Mouse (Mus musculus) B cell, adult 67 days (primary cell): ENCODE measurements around the gene Olfr591. TPM values are rescaled to one million over a fixed set of nuclear protein-coding genes. Genes with fewer than 3 reads are reported as not detected.

Experiments
- total RNA-seq, 2 experiments: library from RNA; stranded (reverse); gene quantifications; 4 replicates each; pipeline ENCODE4 v1.2.4; 2023

Olfr591 gene
- total RNA-seq, result not detected

DNA sequence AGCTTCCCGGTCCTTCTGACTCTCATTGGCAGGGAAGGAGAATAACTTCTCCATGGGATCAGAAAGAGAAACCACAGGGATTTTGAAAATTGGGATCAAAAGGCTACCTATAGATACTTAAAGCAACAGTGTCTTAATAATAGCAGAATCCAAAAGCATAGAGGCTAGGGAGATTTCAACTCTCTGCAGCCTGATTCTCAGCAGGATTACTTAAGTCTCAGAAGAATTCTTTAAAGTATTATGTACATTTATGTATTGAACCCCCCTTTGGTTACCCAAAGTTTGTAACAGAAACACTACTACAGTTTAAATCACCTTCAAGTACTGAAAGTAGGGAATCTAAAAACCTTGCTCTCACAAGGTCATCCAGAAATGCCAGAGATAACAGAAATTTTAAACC, at the start of gene Olfr591:
Gene Olfr591, minus strand, starts transcription at position 101 of the 400 bp plus-strand sequence.

DNA sequence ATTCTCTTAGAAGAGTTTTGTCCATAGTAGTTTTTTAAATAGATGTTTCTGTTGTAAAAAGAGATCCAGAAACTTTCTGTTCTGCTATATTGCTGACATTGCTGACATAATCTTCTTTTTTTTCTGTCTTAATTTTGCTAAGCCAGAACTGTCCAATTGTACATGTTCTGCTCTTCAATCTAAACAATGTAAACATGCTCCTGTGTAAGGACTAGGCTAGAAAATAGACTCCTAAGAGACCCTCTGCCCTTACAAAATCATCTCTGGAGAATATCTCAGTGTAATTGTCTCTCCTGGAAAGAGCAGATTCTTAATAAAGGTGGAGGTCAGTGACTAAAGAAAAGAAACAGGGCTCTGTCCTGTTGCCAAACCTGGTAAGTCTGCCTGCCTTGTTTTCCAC, 38.6 kb upstream of the Olfr591 start, which contains the start of gene Olfr594:
Gene Olfr594, plus strand, starts transcription at position 301 of the 400 bp plus-strand sequence.

DNA sequence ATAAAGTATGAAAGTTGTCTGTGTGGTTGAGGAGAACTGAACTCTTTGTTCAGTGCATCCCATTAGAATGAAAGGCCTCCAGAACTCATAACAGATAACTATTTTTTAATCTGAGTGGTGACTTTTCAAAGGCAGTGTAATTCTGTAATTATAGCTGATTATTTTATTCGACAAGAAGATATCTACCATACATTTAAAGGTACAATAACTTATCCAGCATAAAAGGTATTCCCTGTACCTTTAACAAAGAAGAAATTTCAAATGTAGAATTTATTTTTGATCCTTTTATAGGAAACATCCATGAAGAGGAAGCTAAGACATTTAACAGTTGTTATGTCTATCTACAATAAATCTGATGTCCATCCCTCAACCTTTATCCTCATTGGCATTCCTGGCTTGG, 33.4 kb upstream of the Olfr591 start, which contains the start of gene Olfr593:
Gene Olfr593, plus strand, starts transcription at position 301 of the 400 bp plus-strand sequence.

DNA sequence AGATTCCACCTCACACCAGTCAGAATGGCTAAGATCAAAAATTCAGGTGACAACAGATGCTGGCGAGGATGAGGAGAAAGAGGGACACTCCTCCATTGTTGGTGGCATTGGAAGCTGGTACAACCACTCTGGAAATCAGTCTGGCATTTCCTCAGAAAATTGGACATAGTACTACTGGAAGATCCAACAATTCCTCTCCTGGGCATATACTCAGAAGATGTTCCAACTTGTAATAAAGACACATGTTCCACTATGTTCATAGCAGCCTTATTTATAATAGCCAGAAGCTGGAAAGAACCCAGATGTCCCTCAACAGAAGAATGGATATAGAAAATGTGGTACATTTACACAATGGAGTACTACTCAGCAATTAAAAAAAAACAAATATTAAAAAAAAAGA, 6.4 kb upstream of the Olfr591 start, which contains the start of gene Olfr592:
Gene Olfr592, plus strand, starts transcription at position 301 of the 400 bp plus-strand sequence.

DNA sequence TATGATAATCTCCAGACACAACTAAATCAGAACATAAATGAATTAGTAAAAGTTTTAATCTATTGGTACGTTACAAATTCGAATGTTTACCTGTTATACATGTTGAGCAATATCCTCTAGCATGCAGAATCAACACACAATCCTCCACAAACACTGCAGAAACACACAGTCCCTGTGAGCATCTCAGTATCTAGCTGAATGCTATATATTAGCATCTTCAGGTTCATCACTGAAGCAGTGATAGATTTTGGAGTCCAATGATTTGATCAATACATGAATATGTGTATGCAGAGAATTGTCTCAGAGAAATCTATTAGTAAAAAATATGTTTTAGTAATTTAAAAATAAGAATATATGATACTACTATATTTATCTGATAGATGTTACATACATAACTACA, 21.9 kb downstream of the Olfr591 start, which contains the start of gene Olfr589:
Gene Olfr589, minus strand, starts transcription at position 101 of the 400 bp plus-strand sequence.

DNA sequence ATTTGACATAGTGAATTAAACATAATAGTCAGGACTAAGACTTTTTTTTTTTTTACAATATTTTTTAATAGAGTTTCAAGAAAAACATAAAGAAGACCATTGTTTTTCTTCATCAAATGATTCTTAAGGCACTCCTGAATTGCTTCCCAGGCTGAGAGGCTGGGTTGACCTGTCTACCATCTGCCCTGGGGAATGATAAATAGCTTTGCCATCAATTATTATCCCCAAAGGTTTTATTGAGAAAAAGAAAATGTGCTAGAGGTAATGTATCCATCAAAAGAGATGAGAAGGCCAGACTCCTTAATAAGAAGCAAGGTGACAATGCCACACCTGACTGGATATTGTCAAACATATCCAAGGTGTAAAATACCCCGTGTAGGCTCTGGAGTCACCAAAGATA, 37.6 kb downstream of the Olfr591 start, which contains the start of gene Olfr588-ps1:
Gene Olfr588-ps1, plus strand, starts transcription at position 301 of the 400 bp plus-strand sequence.

DNA sequence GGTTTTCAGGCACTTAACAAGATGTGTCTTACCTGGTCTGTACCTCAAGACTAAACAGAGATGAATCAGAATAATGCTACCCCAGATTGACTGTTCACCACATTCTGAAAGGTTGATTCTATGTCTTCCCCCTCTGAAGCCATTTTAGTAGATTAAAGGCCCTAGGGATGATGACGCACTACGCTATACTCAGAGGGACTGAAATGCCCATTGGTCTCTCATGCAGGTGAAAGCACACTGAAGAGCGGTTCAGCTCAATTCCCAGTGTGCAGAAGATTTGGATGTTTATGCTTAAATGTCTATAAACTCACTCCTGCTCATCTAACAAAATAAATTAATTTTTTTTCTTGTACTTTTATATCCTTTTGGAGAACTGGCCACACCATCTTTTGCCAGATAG, 52.6 kb downstream of the Olfr591 start, which contains the start of gene Olfr586:
Gene Olfr586, minus strand, starts transcription at position 101 of the 400 bp plus-strand sequence.

Other genes with a start within 250 kb of the Olfr591 start
- not detected for gene Olfr573-ps1, start 235.8 kb downstream of the Olfr591 start, total RNA-seq
- not detected for gene Olfr574, start 229.9 kb downstream of the Olfr591 start, total RNA-seq
- gene Olfr575, start 219.6 kb downstream of the Olfr591 start, total RNA-seq, result not detected
- gene Olfr576, start 215.7 kb downstream of the Olfr591 start, total RNA-seq, result not detected
- gene Olfr577, start 202.4 kb downstream of the Olfr591 start, total RNA-seq, result not detected
- gene Olfr578, start 189.0 kb downstream of the Olfr591 start, total RNA-seq, result not detected
- not detected for gene Olfr582, start 140.3 kb downstream of the Olfr591 start, total RNA-seq
- not detected for gene Olfr583, start 127.0 kb downstream of the Olfr591 start, total RNA-seq
- gene Olfr584, start 96.5 kb downstream of the Olfr591 start, total RNA-seq, result not detected
- gene Olfr585, start 80.6 kb downstream of the Olfr591 start, total RNA-seq, result not detected
- gene Olfr586, start 52.7 kb downstream of the Olfr591 start, total RNA-seq, result not detected
- gene Olfr588-ps1, start 37.5 kb downstream of the Olfr591 start, total RNA-seq, result not detected
- gene Olfr589, start 22.0 kb downstream of the Olfr591 start, total RNA-seq, result not detected
- gene Olfr592, start 6.5 kb upstream of the Olfr591 start, total RNA-seq, result not detected
- not detected for gene Olfr593, start 33.5 kb upstream of the Olfr591 start, total RNA-seq
- gene Olfr594, start 38.7 kb upstream of the Olfr591 start, total RNA-seq, result not detected
- gene Usp17ld, start 74.2 kb upstream of the Olfr591 start, total RNA-seq, result not detected
- not detected for gene Olfr596, start 127.3 kb upstream of the Olfr591 start, total RNA-seq
- not detected for gene Olfr597, start 138.0 kb upstream of the Olfr591 start, total RNA-seq
- not detected for gene Olfr598, start 145.2 kb upstream of the Olfr591 start, total RNA-seq
- gene Olfr599, start 157.6 kb upstream of the Olfr591 start, total RNA-seq, result not detected
- gene Olfr600, start 171.3 kb upstream of the Olfr591 start, total RNA-seq, result not detected
- not detected for gene Olfr601, start 184.3 kb upstream of the Olfr591 start, total RNA-seq
- not detected for gene Olfr603, start 207.8 kb upstream of the Olfr591 start, total RNA-seq
- gene Usp17lc, start 236.7 kb upstream of the Olfr591 start, total RNA-seq, result not detected